In genomic region chr4:109195900-109196629, GRCm38 (mm10) we compare ENCODE assay signal across 23 mouse cellular contexts. TPM values are rescaled to one million over a fixed set of nuclear protein-coding genes. Genes with fewer than 3 reads are reported as not detected.
A peak's percentile ranks its signal among the peaks of the same experiment; 100 is the strongest.
DNase-seq lines count a peak whose midpoint lies in the region; ATAC-seq and TF ChIP-seq lines count a peak whose summit lies in the region.
"Had no signal": no experiment of that assay in that cellular context is flagged by ENCODE, and none has a peak within 500 bp of the region (broad histone marks: within the 10 kb centered on the region; RNA-seq: fewer than 3 reads in every experiment).

No protein-coding gene starts in this region.

- ATAC-seq in kidney, embryonic 16.5 days (ENCODE audit: low FRiP score, low TSS enrichment): no peak
- ATAC-seq in stomach, postnatal 0 days (ENCODE audit: low FRiP score, low TSS enrichment): peak; percentile 38; the same call in 1 of the 2 replicates
- ATAC-seq: forebrain, embryonic 16.5 days; hindbrain, embryonic 16.5 days; inflammation-experienced regulatory T-cells, adult 6 months had no signal

- no peak for TF ChIP-seq EP300 in stomach, postnatal 0 days (optimal IDR thresholded peaks at IDR 0.05)

- no peak for TF ChIP-seq CTCF in gastrocnemius, adult 2 months (IDR thresholded peaks at IDR 0.05)
- TF ChIP-seq CTCF in stomach, postnatal 0 days (IDR thresholded peaks at IDR 0.05; ENCODE audit: low read depth): no peak

- peak overlapping the region; percentile 84 for H3K27ac ChIP-seq in gastrocnemius, adult 2 months
- H3K27ac ChIP-seq in kidney, embryonic 16.5 days (ENCODE audit: low read length): no peak overlapping the region
- no peak overlapping the region for H3K27ac ChIP-seq in stomach, postnatal 0 days (replicated peaks)
- H3K27ac ChIP-seq: embryonic facial prominence, embryonic 13.5 days; forebrain, embryonic 12.5 days; heart, embryonic 10.5 days; hindbrain, embryonic 12.5 days had no signal

- H3K4me3 ChIP-seq in gastrocnemius, adult 2 months: no peak overlapping the region
- no peak overlapping the region for H3K4me3 ChIP-seq in kidney, embryonic 16.5 days (ENCODE audit: low read length)
- H3K4me3 ChIP-seq in stomach, postnatal 0 days (ENCODE audit: low read depth, low read length): no peak overlapping the region
- H3K4me3 ChIP-seq: embryonic facial prominence, embryonic 13.5 days; forebrain, embryonic 12.5 days; heart, embryonic 10.5 days; hindbrain, embryonic 12.5 days had no signal

- no peak overlapping the region for H3K9ac ChIP-seq in kidney, embryonic 16.5 days (replicated peaks; ENCODE audit: low read length)
- H3K9ac ChIP-seq in stomach, postnatal 0 days (ENCODE audit: low read length): no peak overlapping the region
- H3K9ac ChIP-seq: embryonic facial prominence, embryonic 13.5 days; forebrain, embryonic 12.5 days; hindbrain, embryonic 12.5 days had no signal

- no peaks in the 10 kb centered on the region for H3K36me3 ChIP-seq in kidney, embryonic 16.5 days (ENCODE audit: insufficient read depth, low read length)
- no peaks in the 10 kb centered on the region for H3K36me3 ChIP-seq in stomach, postnatal 0 days (ENCODE audit: control insufficient read depth, insufficient read depth, low read length)
- H3K36me3 ChIP-seq: forebrain, embryonic 12.5 days; heart, embryonic 10.5 days had no signal

- WGBS in kidney, embryonic 16.5 days: 85% methylated on average over 7 of the region's 7 CpGs
- 76% methylated on average over 7 of the region's 7 CpGs for WGBS in stomach, postnatal 0 days

- H3K4me2 ChIP-seq in kidney, embryonic 16.5 days (replicated peaks; ENCODE audit: low read depth, low read length): no peak overlapping the region
- H3K4me2 ChIP-seq in stomach, postnatal 0 days (replicated peaks; ENCODE audit: low read depth): no peak overlapping the region
- H3K4me2 ChIP-seq: embryonic facial prominence, embryonic 13.5 days; forebrain, embryonic 12.5 days; hindbrain, embryonic 12.5 days had no signal

- intact Hi-C loops in gastrocnemius, adult 2 months (cut with DNase I): no loop called here
- intact Hi-C loops in gastrocnemius, postnatal 36 days (cut with DNase I): no loop called here

- no peaks in the 10 kb centered on the region for H3K27me3 ChIP-seq in kidney, embryonic 16.5 days (ENCODE audit: insufficient read depth, low read length)
- no peaks in the 10 kb centered on the region for H3K27me3 ChIP-seq in stomach, postnatal 0 days (ENCODE audit: control insufficient read depth, insufficient read depth, low read length)
- H3K27me3 ChIP-seq: embryonic facial prominence, embryonic 13.5 days; forebrain, embryonic 12.5 days; hindbrain, embryonic 12.5 days had no signal

- no peaks in the 10 kb centered on the region for H3K9me3 ChIP-seq in kidney, embryonic 16.5 days (ENCODE audit: low read length)
- H3K9me3 ChIP-seq in stomach, postnatal 0 days (ENCODE audit: control insufficient read depth, low read length): no peaks in the 10 kb centered on the region
- H3K9me3 ChIP-seq: embryonic facial prominence, embryonic 13.5 days; forebrain, embryonic 12.5 days; heart, embryonic 10.5 days; hindbrain, embryonic 12.5 days had no signal

- peaks cover 10% of the 10 kb centered on the region for H3K4me1 ChIP-seq in kidney, embryonic 16.5 days (ENCODE audit: insufficient read depth, low read length)
- H3K4me1 ChIP-seq in stomach, postnatal 0 days (replicated peaks; ENCODE audit: control insufficient read depth, insufficient read depth): no peaks in the 10 kb centered on the region

- DNase-seq in gastrocnemius, adult 2 months: no peak
- DNase-seq in gastrocnemius, postnatal 36 days: no peak
- peak; percentile 21 for DNase-seq in kidney, adult 11 months
- peak; percentile 15 for DNase-seq in ovary, adult 18-20 months (ENCODE audit: low spot score)
- no peak for DNase-seq in ovary, postnatal 14 days (ENCODE audit: low spot score)
- DNase-seq in stomach, postnatal 0 days (ENCODE audit: low spot score): no peak
- DNase-seq in thymus, postnatal 4 days: no peak
- DNase-seq: adrenal gland, postnatal 25 days; cerebellum, adult 18-20 months; cerebellum, adult 9-11 months; cerebellum, postnatal 36 days; gastrocnemius, postnatal 14 days; heart, postnatal 4 days had no signal

RNA-seq across cellular contexts. Expression of gene Osbpl9, which starts 6.0 kb away (rescaled TPM):
- 100 to 1,000 TPM in 1 of 2 experiments, 10 to 100 TPM in 1; 91.5 to 112 TPM for total RNA-seq in gastrocnemius, adult 2 months (2021)
- total RNA-seq in gastrocnemius, postnatal 36 days (2021): 100 to 1,000 TPM in 1 of 2 experiments, 10 to 100 TPM in 1; 82.9 to 101 TPM
- 75.7 and 77.6 TPM in 2 replicates for polyA plus RNA-seq in kidney, embryonic 16.5 days (2015; fragmentation: Nextera tagmentation; extraction: Ambion mirVana)
- 45.0 and 45.5 TPM in 2 replicates for polyA plus RNA-seq in stomach, postnatal 0 days (2015; fragmentation: Nextera tagmentation; extraction: Ambion mirVana)

RNA-seq across cellular contexts. Expression of gene Calr4, which starts 38.2 kb away (rescaled TPM):
- under 1 TPM in 1 of 2 experiments, not detected in 1; 0.15 TPM for total RNA-seq in gastrocnemius, adult 2 months (2021)
- not detected for total RNA-seq in gastrocnemius, postnatal 36 days (2021)
- 0.18 and 0.54 TPM in 2 replicates for polyA plus RNA-seq in kidney, embryonic 16.5 days (2015; fragmentation: Nextera tagmentation; extraction: Ambion mirVana)
- polyA plus RNA-seq in stomach, postnatal 0 days (2015; fragmentation: Nextera tagmentation; extraction: Ambion mirVana): 0.05 TPM in 1 of 2 replicates, not detected in the other
- total RNA-seq: granulocyte monocyte progenitor cell, adult 5-6 weeks; heart, postnatal 4 days had no signal
- polyA plus RNA-seq: forebrain, embryonic 12.5 days; heart, postnatal 0 days; inflammation-experienced regulatory T-cells, adult 6 months had no signal

Comparison
In these comparisons a context has a peak if more than half of its experiments do, and no peak if none do; other contexts are left out.
1. DNase-seq: peak in kidney, adult 11 months (single experiment) and ovary, adult 18-20 months (single experiment); none in gastrocnemius, adult 2 months (single experiment), gastrocnemius, postnatal 36 days (0 of 2), ovary, postnatal 14 days (single experiment), stomach, postnatal 0 days (single experiment) and thymus, postnatal 4 days (single experiment).